Mouse (Mus musculus) layer of hippocampus, postnatal 36 days (tissue): ENCODE measurements at regions not wholly inside any gene's neighbourhood (a gene's known extent, or its start where the extent isn't known, plus 50 kb on each side); places are given as distances from the start of the nearest gene placed in this dataset.

ENCODE experiments used
- DNase-seq, 2 experiments: peaks; one replicate each; pipeline ENCODE4 v3.0.0; 2022

DNA sequence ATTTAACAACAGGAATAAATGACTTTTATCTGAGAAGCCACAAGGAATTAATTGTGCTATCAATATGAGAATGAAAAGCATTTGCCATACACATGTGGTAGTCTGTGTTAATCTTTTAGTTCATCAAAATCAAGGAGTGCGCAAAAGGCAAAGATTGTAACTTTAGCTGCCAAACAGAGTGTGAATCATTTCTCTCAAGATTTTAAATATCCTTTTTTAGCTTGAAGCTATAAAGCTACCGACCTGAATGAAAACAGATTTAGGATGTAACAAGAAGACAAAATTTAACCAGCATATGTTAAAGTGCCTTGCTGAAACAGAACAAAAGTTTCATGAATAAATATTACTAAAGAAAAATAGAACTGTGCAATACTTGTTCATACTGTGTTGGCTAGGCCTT, 133.3 kb upstream of the Cdh10 start:
- no peak for DNase-seq

DNA sequence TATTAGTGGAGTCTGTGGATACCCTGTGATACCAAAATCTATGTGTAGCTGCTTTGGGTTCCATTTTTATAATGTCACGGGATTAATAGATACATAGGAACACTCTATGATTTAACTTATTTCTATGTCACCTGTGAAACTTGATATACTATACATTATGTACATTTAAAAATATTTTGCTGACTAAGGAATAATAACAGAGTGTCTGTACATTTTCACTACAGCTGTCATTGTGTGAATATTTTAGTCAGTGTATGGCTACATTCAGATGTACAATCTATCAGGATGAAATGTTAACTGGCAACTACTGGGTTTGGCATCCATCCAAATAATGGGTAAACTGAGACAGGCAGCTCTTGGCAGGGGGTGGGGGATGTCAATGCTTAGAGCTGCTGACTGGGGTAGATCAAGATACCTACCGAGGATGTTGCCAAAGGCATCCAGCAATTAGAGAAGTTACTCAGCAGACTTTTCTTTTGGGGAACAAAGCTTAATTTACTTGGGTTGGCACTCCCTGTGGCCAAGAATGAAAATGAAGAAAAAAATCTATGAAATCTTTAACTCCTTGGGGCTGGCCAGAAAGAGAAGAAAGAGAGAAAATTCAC, 122.0 kb upstream of the Cdh10 start:
- DNase-seq: no peak

DNA sequence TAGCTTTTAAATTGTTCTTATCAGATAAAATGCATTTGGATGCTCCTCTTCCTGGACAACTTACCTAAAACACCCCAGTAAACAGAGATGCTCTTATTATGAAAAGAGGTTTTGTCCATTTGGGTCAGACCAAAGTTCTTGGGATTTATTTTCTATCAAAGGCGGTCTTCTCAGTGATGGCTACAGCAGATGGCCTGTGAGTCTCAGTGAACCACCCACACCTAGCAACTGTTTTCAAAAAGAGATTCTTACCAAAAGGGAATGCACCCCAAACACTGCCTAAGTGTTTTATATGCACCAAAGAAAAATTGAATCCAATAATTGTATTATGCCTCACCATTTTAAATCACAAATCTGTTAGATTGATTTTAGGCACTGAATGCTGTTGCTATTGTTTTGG, 74.5 kb upstream of the Cdh10 start:
- no peak for DNase-seq

DNA sequence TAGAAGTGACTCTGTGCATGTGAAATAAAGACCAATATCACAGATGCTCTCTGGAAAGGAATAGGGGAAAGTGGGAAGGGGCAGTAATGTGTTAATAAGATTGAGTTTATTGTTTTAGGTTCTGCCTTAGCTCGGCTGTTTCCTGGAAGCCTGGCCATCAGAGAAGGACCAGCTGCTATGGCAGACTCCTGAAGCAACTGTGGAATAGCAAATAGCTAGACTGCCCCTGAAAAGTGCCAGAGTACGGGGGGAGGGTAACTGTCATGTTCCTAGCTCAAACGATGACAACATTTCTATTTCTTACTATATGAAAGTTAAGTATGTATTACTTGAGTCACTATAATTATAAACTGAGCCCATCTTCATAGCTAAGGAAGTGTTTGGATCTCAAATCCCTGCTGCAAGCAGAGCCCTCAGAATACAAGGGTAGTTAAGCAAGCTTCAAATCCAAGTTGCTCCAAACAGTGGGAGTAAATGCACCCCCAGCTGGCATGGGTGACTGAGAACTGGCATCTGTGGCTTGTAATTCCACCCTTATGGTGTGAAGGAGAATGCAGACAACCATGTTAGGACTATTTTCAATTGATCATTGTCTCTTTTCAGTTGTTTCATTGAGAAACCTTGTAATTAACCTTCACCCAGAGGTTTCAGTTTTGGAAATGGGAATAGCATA, 70.0 kb upstream of the Cdh10 start:
- peak; percentile 62 to 63 for DNase-seq
